Mouse (Mus musculus): ENCODE measurements around the gene Prr5. TPM values are rescaled to one million over a fixed set of nuclear protein-coding genes. Genes with fewer than 3 reads are reported as not detected.

The Prr5 gene
- polyA plus RNA-seq, 1 experiment from 2014 or later: 23.7 TPM

DNA sequence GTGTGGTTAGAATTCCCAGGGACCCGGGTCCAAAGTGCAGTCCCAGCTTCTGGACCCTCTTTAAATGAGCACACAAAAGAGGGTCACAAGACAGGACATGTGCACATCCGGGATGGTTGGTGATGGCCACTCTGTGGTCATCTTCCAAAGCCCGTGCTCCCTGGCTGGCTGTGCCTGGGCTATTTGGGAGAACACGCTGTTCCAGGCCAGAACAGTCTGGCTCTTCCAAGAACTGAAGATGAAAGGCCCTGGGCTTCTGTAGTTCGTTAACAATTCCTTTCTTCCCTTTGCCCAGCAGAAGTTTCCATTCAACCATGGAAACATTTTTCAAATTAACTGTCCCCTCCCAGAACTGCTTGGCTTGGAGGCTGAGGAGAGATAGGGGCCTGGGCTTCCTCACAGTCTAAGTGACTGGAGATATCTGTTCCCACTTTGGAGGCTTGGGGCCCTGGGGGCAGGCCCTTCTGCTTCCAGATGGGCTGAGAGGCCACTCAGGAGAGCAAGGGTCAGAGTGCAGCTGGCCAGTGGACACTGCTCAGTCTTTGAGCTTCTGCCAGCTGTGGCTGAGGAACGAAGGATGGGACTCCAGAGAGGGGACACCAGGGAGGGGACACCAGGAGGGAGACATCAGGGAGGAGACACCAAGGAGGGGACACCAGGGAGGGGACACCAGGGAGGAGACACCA is 29.8 kb upstream of the Prr5 start:
- H3K27ac ChIP-seq: peak overlapping the region; percentile 45
- H3K4me1 ChIP-seq: peaks cover 9% of the 10 kb centered on the region; the same call in 1 of the 2 replicates
- ATAC-seq (ENCODE audit: borderline replicate concordance, extremely low read depth, low FRiP score, low TSS enrichment): peak; percentile 64; the same call in 1 of the 2 replicates

DNA sequence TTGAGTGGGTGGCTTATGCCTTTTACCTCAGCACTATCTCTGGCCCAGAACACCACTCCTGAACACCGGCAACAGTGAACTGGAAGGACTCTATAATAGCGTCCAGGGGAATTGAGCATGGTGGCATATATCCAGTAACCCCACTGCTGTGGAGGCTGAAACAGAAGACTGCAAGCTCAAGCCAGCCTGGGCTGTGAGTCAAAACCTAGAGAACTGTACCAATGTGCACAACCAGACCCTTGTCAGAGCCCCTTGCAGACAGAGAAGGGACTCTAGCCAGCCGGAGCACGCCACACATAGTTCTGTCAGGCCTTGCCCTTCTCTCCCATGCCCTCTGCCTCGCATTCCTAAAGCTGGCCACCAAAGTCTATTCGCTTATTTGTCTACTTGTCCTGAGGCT is 28.7 kb upstream of the Prr5 start:
- H3K27me3 ChIP-seq: no peaks in the 10 kb centered on the region
- H3K9ac ChIP-seq: no peak overlapping the region
- ATAC-seq (ENCODE audit: borderline replicate concordance, extremely low read depth, low FRiP score, low TSS enrichment): no peak
- no peaks in the 10 kb centered on the region for H3K36me3 ChIP-seq
- no peak overlapping the region for H3K4me3 ChIP-seq
- no peak overlapping the region for H3K4me2 ChIP-seq
- WGBS: 77% methylated on average over 6 of the region's 6 CpGs
- H3K4me1 ChIP-seq: peaks cover 9% of the 10 kb centered on the region; the same call in 1 of the 2 replicates
- no peak overlapping the region for H3K27ac ChIP-seq
- H3K9me3 ChIP-seq: no peaks in the 10 kb centered on the region

More for the DNA sequence above, 29.8 kb upstream of the Prr5 start:
- Histone ChIP-seq H3K9ac (no peak overlapping the region), H3K4me3 (no peak overlapping the region), H3K4me2 (no peak overlapping the region), H3K36me3 (no peaks in the 10 kb centered on the region), H3K9me3 (no peaks in the 10 kb centered on the region), H3K27me3 (no peaks in the 10 kb centered on the region)
- 56% methylated on average over 6 of the region's 6 CpGs for WGBS

DNA sequence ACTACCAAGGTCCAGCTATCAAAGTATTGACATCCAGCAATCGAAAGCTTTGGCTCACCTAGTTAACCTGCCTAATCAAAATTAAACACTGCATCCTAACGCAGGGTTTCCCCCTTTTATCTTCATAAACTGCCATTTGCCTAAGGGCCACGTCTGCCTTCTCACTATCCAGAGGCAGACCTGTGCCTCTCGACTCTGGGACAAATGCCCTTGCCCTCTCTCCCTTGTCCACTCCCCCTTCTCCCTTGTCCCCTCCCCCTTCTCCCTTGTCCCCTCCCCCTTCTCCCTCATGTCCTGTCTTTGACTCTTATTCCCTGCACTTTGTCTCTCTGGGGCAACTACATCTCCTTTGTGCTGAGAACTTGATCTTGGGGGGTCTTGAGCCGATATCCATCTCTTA is 28.3 kb upstream of the Prr5 start:
- Histone ChIP-seq H3K9ac (no peak overlapping the region), H3K4me2 (no peak overlapping the region), H3K4me3 (no peak overlapping the region), H3K9me3 (no peaks in the 10 kb centered on the region), H3K27me3 (no peaks in the 10 kb centered on the region), H3K36me3 (no peaks in the 10 kb centered on the region), H3K4me1 (peaks cover 9% of the 10 kb centered on the region; the same call in 1 of the 2 replicates), H3K27ac (no peak overlapping the region)
- 42% methylated on average over 5 of the region's 5 CpGs for WGBS
- ATAC-seq (ENCODE audit: borderline replicate concordance, extremely low read depth, low FRiP score, low TSS enrichment): no peak

DNA sequence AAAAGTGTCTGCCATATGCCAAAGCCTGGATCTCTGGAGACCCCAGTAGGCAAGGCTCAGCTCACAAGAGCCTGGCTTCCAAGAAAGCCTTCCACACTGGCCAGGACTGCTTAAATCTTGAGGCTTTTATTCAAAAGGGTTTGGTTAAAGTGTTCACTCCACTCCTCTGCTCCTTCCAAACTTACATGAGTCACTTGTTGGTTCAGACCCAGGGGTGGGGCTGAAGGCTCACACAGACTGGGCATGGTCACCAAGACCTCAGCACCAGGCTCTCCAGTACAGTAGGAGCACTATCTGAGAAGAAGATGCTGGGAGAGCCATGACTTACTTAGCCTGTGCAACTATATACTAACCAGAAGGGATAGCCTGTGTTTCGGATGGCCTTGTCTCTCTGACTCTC is 27.5 kb upstream of the Prr5 start:
- WGBS: 97% methylated on average over 1 of the region's 1 CpGs
- H3K27me3 ChIP-seq: no peaks in the 10 kb centered on the region
- no peaks in the 10 kb centered on the region for H3K36me3 ChIP-seq
- no peak overlapping the region for H3K4me2 ChIP-seq
- H3K4me3 ChIP-seq: no peak overlapping the region
- no peak for ATAC-seq (ENCODE audit: borderline replicate concordance, extremely low read depth, low FRiP score, low TSS enrichment)
- no peak overlapping the region for H3K9ac ChIP-seq
- H3K4me1 ChIP-seq: peaks cover 9% of the 10 kb centered on the region; the same call in 1 of the 2 replicates
- H3K9me3 ChIP-seq: no peaks in the 10 kb centered on the region
- no peak overlapping the region for H3K27ac ChIP-seq

DNA sequence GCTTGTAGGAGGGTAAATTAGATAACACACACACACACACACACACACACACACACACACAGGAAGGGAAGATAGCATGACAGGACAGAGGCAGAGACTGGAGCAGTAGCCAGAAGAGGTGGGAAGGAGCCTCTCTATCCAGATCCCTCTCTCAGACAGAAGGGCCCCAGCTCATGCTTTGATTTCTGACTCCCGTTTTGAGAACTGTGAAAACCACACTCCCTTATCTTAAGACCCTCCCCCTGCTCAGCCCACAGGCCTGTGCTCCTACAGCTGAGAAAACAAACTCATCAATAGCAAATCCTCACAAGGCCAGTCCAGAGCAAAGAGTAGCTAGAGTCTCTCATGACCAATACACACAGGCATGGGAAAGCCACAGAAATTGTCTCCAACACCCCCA is 26.2 kb upstream of the Prr5 start:
- H3K27ac ChIP-seq: no peak overlapping the region
- no peak overlapping the region for H3K4me2 ChIP-seq
- 0% methylated on average over 1 of the region's 1 CpGs for WGBS
- no peaks in the 10 kb centered on the region for H3K27me3 ChIP-seq
- H3K4me3 ChIP-seq: no peak overlapping the region
- no peaks in the 10 kb centered on the region for H3K36me3 ChIP-seq
- H3K9ac ChIP-seq: no peak overlapping the region
- H3K4me1 ChIP-seq: peaks cover 9% of the 10 kb centered on the region; the same call in 1 of the 2 replicates
- H3K9me3 ChIP-seq: no peaks in the 10 kb centered on the region
- ATAC-seq (ENCODE audit: borderline replicate concordance, extremely low read depth, low FRiP score, low TSS enrichment): no peak

DNA sequence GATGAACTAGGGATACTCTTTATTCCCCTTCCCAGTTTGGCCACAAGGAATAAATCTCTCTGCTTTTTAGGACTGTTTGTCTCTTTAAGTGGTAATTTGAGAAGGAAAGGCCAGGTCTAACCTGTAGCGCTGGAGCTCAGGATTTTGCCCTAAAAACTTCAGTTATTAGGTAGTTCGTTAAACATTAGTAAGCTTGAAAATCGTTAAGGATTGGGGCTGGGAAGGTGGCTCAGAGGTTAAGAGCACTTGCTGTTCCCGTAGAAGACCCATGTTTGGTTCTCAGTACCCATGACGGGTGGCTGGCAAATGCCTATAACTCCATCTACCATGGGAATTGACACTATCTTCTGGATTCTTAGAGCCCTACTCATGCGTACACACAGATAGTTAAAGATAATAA is 17.9 kb upstream of the Prr5 start:
- H3K9ac ChIP-seq: no peak overlapping the region
- no peaks in the 10 kb centered on the region for H3K36me3 ChIP-seq
- H3K9me3 ChIP-seq: no peaks in the 10 kb centered on the region
- H3K27me3 ChIP-seq: no peaks in the 10 kb centered on the region
- ATAC-seq (ENCODE audit: borderline replicate concordance, extremely low read depth, low FRiP score, low TSS enrichment): no peak
- no peak overlapping the region for H3K4me2 ChIP-seq
- H3K27ac ChIP-seq: no peak overlapping the region
- peaks cover 18% of the 10 kb centered on the region for H3K4me1 ChIP-seq
- WGBS: 77% methylated on average over 6 of the region's 6 CpGs
- no peak overlapping the region for H3K4me3 ChIP-seq

DNA sequence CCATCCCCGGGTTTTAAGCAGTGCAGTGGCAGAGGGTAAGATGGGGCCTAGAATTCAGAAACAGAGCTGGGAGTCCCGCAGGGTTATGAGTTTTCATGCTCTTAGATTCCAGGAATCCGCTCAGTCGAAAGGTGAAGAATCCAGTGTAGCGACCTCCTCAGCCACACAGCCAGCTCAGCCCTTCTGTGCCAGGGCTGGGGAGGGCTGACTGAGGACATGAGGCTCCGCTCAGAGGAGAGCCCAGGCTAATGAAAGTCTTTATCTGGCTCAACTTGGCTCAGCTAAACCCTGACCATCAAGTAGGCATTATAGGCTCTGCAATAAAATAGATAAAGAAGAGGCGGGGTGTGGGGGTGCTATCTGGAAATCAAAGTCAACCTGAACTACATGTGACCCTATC is 16.3 kb upstream of the Prr5 start:
- Histone ChIP-seq H3K9ac (no peak overlapping the region), H3K27me3 (no peaks in the 10 kb centered on the region), H3K4me3 (no peak overlapping the region), H3K36me3 (no peaks in the 10 kb centered on the region), H3K4me1 (peaks cover 18% of the 10 kb centered on the region), H3K9me3 (no peaks in the 10 kb centered on the region), H3K4me2 (no peak overlapping the region), H3K27ac (no peak overlapping the region)
- no peak for ATAC-seq (ENCODE audit: borderline replicate concordance, extremely low read depth, low FRiP score, low TSS enrichment)
- 88% methylated on average over 7 of the region's 7 CpGs for WGBS

DNA sequence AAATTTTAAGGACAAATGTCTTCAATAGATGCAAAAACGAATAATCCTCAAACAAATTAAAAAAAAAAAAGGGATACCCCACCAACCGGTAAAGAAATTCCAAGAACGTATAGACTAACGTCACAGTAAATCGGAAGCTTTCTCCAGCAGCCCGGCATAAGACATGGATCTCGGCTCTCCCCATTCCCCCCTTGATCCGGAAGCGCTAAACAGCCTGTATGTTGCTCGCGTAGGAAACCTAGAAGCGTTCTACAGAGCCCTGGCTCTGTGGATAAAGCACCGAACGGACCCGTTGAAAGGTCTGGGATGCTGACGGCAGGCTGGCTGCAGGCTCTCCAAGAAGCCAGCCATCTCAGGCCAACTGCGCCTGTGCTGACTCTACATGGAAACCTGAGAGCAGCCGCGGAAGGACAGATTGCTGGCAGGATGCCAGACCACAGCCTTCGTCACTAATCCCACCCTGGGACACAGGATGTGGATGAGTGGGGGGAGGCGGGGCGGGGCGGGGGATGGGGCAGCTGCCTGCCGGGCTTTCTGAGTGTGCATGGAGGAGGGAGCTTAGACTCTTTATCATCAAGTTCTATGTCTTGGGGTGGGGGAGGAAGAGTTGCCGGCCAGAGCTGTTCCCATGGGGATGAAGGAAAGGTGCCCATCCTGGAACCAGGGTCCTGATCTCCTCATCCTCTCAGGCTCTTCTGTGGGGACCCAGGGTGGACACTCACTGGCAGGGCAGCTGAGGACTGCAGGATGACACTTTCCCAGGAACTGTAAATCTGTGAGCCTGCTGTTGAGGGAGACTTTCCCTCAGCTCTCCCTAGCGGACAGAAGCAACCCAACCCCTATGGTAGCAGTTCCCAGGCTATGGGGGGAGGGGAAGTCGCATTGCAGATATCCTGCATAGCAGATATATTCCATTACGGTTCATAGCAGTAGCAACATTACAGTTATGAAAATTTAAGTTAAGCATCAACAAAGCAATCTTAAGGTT is 15.1 kb upstream of the Prr5 start:
- H3K27ac ChIP-seq: peak overlapping the region; percentile 92
- WGBS: 1% methylated on average over 28 of the region's 28 CpGs
- H3K27me3 ChIP-seq: no peaks in the 10 kb centered on the region
- ATAC-seq (ENCODE audit: borderline replicate concordance, extremely low read depth, low FRiP score, low TSS enrichment): peak; percentile 94
- H3K36me3 ChIP-seq: no peaks in the 10 kb centered on the region
- H3K4me1 ChIP-seq: peaks cover 18% of the 10 kb centered on the region
- peak overlapping the region; percentile 39 for H3K4me3 ChIP-seq
- H3K9ac ChIP-seq: peak overlapping the region; percentile 23
- H3K4me2 ChIP-seq: peak overlapping the region; percentile 60
- no peaks in the 10 kb centered on the region for H3K9me3 ChIP-seq

DNA sequence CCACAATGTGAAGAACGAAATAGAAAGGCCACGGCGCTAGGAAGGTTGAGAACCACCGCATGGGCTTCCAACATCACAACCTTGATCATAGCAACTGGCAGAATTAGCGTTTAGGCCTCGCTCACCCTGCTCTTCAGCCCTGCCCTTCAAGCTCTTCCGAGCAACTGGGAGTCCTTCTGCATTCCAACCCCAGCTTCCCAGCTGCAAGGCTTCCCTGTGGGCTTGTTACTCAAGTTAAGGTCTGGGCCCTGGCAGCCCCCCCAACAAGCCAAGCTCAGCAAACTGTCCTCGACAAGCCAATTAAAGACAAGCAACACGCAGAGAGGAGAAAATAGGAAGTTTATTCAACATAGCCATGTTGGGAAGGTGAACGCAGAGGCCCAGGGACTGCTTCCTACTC is 14.4 kb upstream of the Prr5 start:
- ATAC-seq (ENCODE audit: borderline replicate concordance, extremely low read depth, low FRiP score, low TSS enrichment): no peak
- H3K4me2 ChIP-seq: peak overlapping the region; percentile 60
- no peak overlapping the region for H3K9ac ChIP-seq
- H3K27ac ChIP-seq: peak overlapping the region; percentile 92
- 42% methylated on average over 10 of the region's 10 CpGs for WGBS
- H3K36me3 ChIP-seq: no peaks in the 10 kb centered on the region
- peaks cover 18% of the 10 kb centered on the region for H3K4me1 ChIP-seq
- no peaks in the 10 kb centered on the region for H3K27me3 ChIP-seq
- H3K9me3 ChIP-seq: no peaks in the 10 kb centered on the region
- H3K4me3 ChIP-seq: no peak overlapping the region

DNA sequence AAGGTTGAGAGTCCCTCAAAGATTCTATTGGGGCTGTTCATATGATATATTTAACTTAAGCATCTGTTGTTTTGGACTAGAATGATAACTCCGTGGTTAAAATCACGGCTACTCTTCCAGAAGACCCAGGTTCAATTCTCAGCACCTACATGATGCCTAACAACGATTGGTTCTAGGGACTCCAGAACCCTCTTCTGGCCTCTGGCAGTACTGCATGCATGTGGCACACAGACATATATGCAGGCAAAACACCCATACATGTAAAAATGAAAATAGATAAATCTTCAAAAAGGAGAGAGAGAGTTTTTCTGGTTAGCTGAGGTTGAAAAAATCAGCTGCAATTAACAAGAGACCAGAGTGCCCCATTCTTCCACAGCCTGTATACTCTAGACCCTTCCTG is 12.7 kb upstream of the Prr5 start:
- Histone ChIP-seq H3K4me2 (no peak overlapping the region), H3K9me3 (no peaks in the 10 kb centered on the region), H3K4me3 (no peak overlapping the region), H3K27ac (no peak overlapping the region), H3K27me3 (no peaks in the 10 kb centered on the region), H3K36me3 (no peaks in the 10 kb centered on the region), H3K4me1 (peaks cover 18% of the 10 kb centered on the region), H3K9ac (no peak overlapping the region)
- ATAC-seq (ENCODE audit: borderline replicate concordance, extremely low read depth, low FRiP score, low TSS enrichment): no peak
- 89% methylated on average over 3 of the region's 3 CpGs for WGBS

DNA sequence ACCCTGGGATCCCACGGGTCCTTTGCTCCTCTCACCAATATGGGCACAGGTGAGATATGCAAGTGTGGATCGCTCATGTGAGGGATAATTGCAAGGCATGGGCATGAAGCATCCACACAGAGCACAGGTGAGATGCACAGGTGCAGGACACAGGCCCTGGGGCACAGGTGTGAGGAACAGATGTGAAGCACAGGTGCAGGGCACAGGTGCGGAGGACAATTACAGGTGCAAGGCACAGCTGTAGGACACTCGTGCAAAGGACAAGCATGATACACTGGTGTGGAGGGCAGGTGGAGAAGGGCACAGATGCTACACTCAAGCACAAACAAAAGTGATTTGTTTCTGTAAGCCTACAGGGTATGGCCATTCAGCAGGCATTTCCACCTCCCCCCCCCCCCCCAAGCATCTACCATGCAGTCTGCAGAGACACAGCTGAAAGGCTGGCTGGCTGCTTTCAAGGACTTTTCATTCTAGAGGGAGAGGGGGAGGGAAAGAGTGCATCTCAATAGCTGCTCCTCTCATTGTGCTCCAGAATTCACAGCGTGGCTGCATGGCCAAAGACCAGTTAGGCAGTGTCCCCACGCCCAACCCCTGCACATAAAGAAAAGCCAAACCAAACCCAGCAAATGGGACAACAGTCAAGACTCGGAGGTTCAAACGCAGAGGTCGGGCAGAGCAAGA is 11.9 kb upstream of the Prr5 start:
- Histone ChIP-seq H3K4me2 (no peak overlapping the region), H3K9ac (no peak overlapping the region)
- 65% methylated on average over 9 of the region's 9 CpGs for WGBS

More for the DNA sequence above, 11.9 kb upstream of the Prr5 start:
- Histone ChIP-seq H3K4me3 (no peak overlapping the region), H3K36me3 (no peaks in the 10 kb centered on the region), H3K27me3 (no peaks in the 10 kb centered on the region), H3K4me1 (peaks cover 20% of the 10 kb centered on the region), H3K27ac (no peak overlapping the region), H3K9me3 (no peaks in the 10 kb centered on the region)
- ATAC-seq (ENCODE audit: borderline replicate concordance, extremely low read depth, low FRiP score, low TSS enrichment): no peak
